Mouse (Mus musculus): Measurements from ENCODE around the gene Fyttd1.

DNA sequence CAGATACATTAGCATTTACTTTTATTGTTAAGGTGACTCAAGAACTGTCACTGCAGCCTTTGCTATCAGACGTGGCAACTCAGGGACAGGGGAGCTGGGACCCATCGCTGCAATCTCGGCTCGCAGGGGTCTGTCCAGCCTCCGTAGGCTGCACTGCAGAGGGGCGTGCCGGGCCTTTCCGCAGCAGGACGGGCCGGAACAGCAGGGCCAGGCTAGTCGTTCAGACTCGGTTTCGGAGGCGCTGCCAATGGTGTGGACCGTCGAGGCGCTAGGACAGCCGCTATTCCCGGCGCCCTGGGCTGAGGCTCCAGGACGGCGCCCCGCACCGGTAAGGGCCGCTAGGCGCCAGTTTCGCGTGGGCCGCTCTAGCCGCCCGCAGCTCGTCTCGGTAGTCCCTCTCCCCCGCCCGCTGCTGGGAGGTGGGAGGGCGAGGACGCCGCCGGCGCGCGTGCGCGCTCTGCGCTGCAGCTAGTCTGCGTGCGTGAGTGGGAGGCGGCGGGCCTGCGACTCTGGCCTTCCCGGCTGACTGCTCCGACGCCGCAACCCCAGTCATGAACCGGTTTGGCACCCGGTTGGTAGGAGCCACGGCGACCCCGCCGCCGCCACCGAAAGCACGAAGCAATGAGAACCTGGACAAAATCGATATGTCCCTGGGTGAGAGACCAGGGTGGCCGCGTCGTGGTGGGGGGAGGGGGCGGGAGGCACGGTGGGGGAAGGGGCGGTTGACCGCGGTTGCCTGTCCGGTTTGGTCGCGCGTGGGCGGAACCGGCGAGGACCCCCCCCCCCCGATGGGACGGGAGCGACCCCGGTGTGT, at the start of gene Fyttd1, which contains the start of gene Rubcn:
- TF ChIP-seq CTCF (IDR thresholded peaks at IDR 0.05; ENCODE audit: control insufficient read depth, insufficient read depth, insufficient read length) (peak; percentile 82), MAX (IDR thresholded peaks at IDR 0.05) (no peak)

Measured in C2C12 (cell line).